ENCODE assay signal across 8 mouse cellular contexts in the genomic region with DNA sequence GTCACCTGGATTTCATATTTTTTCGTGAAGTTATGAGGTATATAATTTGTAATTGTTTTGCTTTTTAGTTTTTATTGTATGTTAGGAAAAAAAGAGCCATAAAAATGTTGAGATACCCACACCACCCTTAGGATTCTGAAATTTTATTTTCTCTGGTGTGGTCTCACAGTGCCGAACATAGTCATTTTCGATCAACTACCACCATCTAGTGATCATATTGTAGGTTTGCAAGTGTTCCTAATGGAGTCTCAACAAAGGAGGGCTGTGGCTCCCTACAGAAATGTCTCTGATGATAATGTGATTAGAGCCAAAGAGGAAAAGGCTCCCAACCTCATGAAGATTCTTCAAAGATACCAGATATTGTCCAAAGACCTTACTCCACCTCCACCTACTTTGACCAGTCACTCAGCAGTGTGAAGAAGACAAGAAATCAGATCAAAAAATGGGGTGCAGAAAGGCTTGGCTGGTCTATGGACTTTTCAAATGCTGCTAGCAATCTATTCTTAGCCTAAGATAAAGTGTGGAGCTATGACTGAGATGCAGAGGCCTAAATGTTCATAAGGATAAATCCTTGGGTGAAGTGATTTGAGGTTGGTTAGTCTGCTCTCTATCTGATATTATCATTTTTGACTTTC.
A peak's percentile ranks its signal among the peaks of the same experiment; 100 is the strongest.
DNase-seq lines count a peak whose midpoint lies in the region; ATAC-seq and TF ChIP-seq lines count a peak whose summit lies in the region.

No protein-coding gene starts in this region.

- no peaks in the 10 kb centered on the region for H3K9me3 ChIP-seq in liver, embryonic 12.5 days (replicated peaks)

- H3K27me3 ChIP-seq in liver, embryonic 12.5 days (replicated peaks) = no peaks in the 10 kb centered on the region

- H3K27ac ChIP-seq in liver, embryonic 12.5 days = no peak overlapping the region
- H3K27ac ChIP-seq in cortical plate, adult 2 months (ENCODE audit: insufficient read depth, low read length) = no peak overlapping the region

- no peak for DNase-seq in liver
- DNase-seq in hindlimb bud, embryonic 11.5 days (ENCODE audit: extremely low spot score, low read depth, low spot score) = peak; percentile 5
- DNase-seq in retina, embryonic 14.5 days (ENCODE audit: low spot score) = peak; percentile 84
- DNase-seq in c-Kit-positive CD71-positive TER-119-positive erythroid progenitor cells, embryonic 14.5 days (ENCODE audit: low spot score) = no peak
- DNase-seq in ovary, postnatal 36 days (ENCODE audit: low spot score) = no peak
- DNase-seq in gastrocnemius, postnatal 10 days = no peak

- no peak overlapping the region for H3K9ac ChIP-seq in liver, embryonic 12.5 days

- H3K4me3 ChIP-seq in liver, embryonic 12.5 days = no peak overlapping the region
- no peak overlapping the region for H3K4me3 ChIP-seq in cortical plate, adult 2 months (ENCODE audit: insufficient read depth, low read length)

- H3K36me3 ChIP-seq in liver, embryonic 12.5 days = no peaks in the 10 kb centered on the region

- ATAC-seq in liver, embryonic 12.5 days = 0 out of 2 replicates have a peak, but pooled peaks have one; percentile 49

- H3K4me1 ChIP-seq in liver, embryonic 12.5 days = no peaks in the 10 kb centered on the region
- peaks cover 4% of the 10 kb centered on the region; the same call in 1 of the 2 replicates for H3K4me1 ChIP-seq in cortical plate, adult 2 months (ENCODE audit: control insufficient read depth, insufficient read depth, low read length)

- TF ChIP-seq CTCF in cortical plate, adult 2 months (IDR thresholded peaks at IDR 0.05; ENCODE audit: extremely low read depth, insufficient read depth, low read length) = peak; percentile 35; the same call in 1 of the 2 replicates

- no peak overlapping the region for H3K4me2 ChIP-seq in liver, embryonic 12.5 days

- TF ChIP-seq POLR2A in cortical plate, adult 2 months (IDR thresholded peaks at IDR 0.05; ENCODE audit: extremely low read depth, insufficient read depth, low read length) = no peak

- WGBS in liver, embryonic 12.5 days (ENCODE audit: insufficient replicate concordance) = 29% methylated on average over 3 of the region's 3 CpGs

Comparison
In these comparisons a context has a peak if more than half of its experiments do, and no peak if none do; other contexts are left out.
1. DNase-seq: peak in hindlimb bud, embryonic 11.5 days (single experiment) and retina, embryonic 14.5 days (single experiment); none in liver (single experiment), c-Kit-positive CD71-positive TER-119-positive erythroid progenitor cells, embryonic 14.5 days (single experiment), ovary, postnatal 36 days (single experiment) and gastrocnemius, postnatal 10 days (single experiment).